Mouse (Mus musculus): ENCODE measurements around the gene Pde4c. TPM values are rescaled to one million over a fixed set of nuclear protein-coding genes. Genes with fewer than 3 reads are reported as not detected.

Gene Pde4c
- total and polyA plus RNA-seq, 3 experiments: 0.65 to 3.0 TPM; not detected in 1

- Histone ChIP-seq H3K79me2 (ENCODE audit: control insufficient read depth, insufficient read depth, low read length, poor library complexity) (peaks cover 11% of the 10 kb centered on the region; the same call in 1 of the 2 replicates), H3K4me3 (ENCODE audit: control insufficient read depth in 1 of 2, insufficient read depth in 1 of 2, low read depth in 2 of 2, low read length in 2 of 2) (peak overlapping the region; percentile 61 to 88), H3K36me3 (ENCODE audit: control insufficient read depth in 1 of 2, insufficient read depth in 2 of 2, low read length in 2 of 2) (peaks cover 0 to under 1% of the 10 kb centered on the region in 2 experiments; a peak in 2 of 4 replicates), H3K27me3 (ENCODE audit: control insufficient read depth in 1 of 2, insufficient read depth in 2 of 2, low read length in 2 of 2) (no peaks in the 10 kb centered on the region), H3K27ac (ENCODE audit: control insufficient read depth, low read depth, low read length) (peak overlapping the region; percentile 51), H3K9me3 (replicated peaks; ENCODE audit: insufficient read depth, low read length) (no peaks in the 10 kb centered on the region), H3K9ac (ENCODE audit: control insufficient read depth, low read depth, low read length, poor library complexity, severe bottlenecking) (peak overlapping the region; percentile 78), H3K4me1 (ENCODE audit: control insufficient read depth in 1 of 2, insufficient read depth in 2 of 2, low read length in 2 of 2) (peaks cover 9 to 19% of the 10 kb centered on the region in 2 experiments)
- TF ChIP-seq MEF2A (IDR thresholded peaks at IDR 0.05; ENCODE audit: extremely low read depth, insufficient replicate concordance, low read depth, low read length, poor library complexity, severe bottlenecking) (no peak), ETS1 (IDR thresholded peaks at IDR 0.05; ENCODE audit: low read depth, low read length) (peak; percentile 67; the same call in 1 of the 2 replicates), MAZ (IDR thresholded peaks at IDR 0.05; ENCODE audit: low read depth, low read length) (no peak; the same call in 1 of the 2 replicates), NELFE (IDR thresholded peaks at IDR 0.05; ENCODE audit: low read depth, low read length) (peak; percentile 49), NRF1 (IDR thresholded peaks at IDR 0.05; ENCODE audit: insufficient read depth, low read depth, low read length, poor library complexity, severe bottlenecking) (peak; percentile 79), SIN3A (IDR thresholded peaks at IDR 0.05; ENCODE audit: low read length) (peak; percentile 18; the same call in 1 of the 2 replicates), KAT2A (conservative IDR thresholded peaks at IDR 0.05; ENCODE audit: low read depth, low read length) (no peak), CHD2 (IDR thresholded peaks at IDR 0.05; ENCODE audit: low read length) (no peak), MYC (IDR thresholded peaks at IDR 0.05; ENCODE audit: low read depth, low read length) (no peak), CTCF (IDR thresholded peaks at IDR 0.05 in 2 of 3, conservative IDR thresholded peaks at IDR 0.05 in 1 of 3; ENCODE audit: control insufficient read depth in 1 of 3, insufficient read depth in 1 of 3, low read depth in 2 of 3, low read length in 3 of 3, poor library complexity in 1 of 3, severe bottlenecking in 1 of 3) (no peak), CHD1 (IDR thresholded peaks at IDR 0.05; ENCODE audit: low read depth, low read length) (no peak), ELF1 (IDR thresholded peaks at IDR 0.05; ENCODE audit: low read depth, low read length) (no peak), MXI1 (IDR thresholded peaks at IDR 0.05; ENCODE audit: low read depth, low read length) (peak; percentile 71; the same call in 1 of the 2 replicates), POLR2A (IDR thresholded peaks at IDR 0.05; ENCODE audit: control insufficient read depth in 1 of 2, insufficient read depth in 1 of 2, low read depth in 1 of 2, low read length in 2 of 2, poor library complexity in 1 of 2) (peak; percentile 31 to 46; a peak in 2 of 4 replicates), TBP (IDR thresholded peaks at IDR 0.05; ENCODE audit: low read depth, low read length) (0 out of 2 replicates have a peak, but pooled peaks have one; percentile 18), ZNF384 (IDR thresholded peaks at IDR 0.05; ENCODE audit: low read depth, low read length) (0 out of 2 replicates have a peak, but pooled peaks have one; percentile 40), POLR2AphosphoS2 (IDR thresholded peaks at IDR 0.05; ENCODE audit: low read length) (no peak), TCF12 (IDR thresholded peaks at IDR 0.05; ENCODE audit: low read depth, low read length) (peak; percentile 37; the same call in 1 of the 2 replicates), GATA1 (IDR thresholded peaks at IDR 0.05; ENCODE audit: low read depth, low read length) (no peak)
- DNase-seq (ENCODE audit: low read depth, low spot score): peak; percentile 85
These were observed 23.5 kb upstream of the Pde4c start for GRCm38 (mm10) chr8:70699834-70700554.

- Histone ChIP-seq H3K36me3 (ENCODE audit: control insufficient read depth in 1 of 2, insufficient read depth in 2 of 2, low read length in 2 of 2) (no peaks in the 10 kb centered on the region; a peak in 1 of 4 replicates), H3K4me1 (ENCODE audit: control insufficient read depth in 1 of 2, insufficient read depth in 2 of 2, low read length in 2 of 2) (peaks cover 8 to 19% of the 10 kb centered on the region in 2 experiments), H3K9me3 (replicated peaks; ENCODE audit: insufficient read depth, low read length) (no peaks in the 10 kb centered on the region), H3K27ac (ENCODE audit: control insufficient read depth, low read depth, low read length) (no peak overlapping the region), H3K9ac (ENCODE audit: control insufficient read depth, low read depth, low read length, poor library complexity, severe bottlenecking) (peak overlapping the region; percentile 78; the same call in 1 of the 2 replicates), H3K79me2 (ENCODE audit: control insufficient read depth, insufficient read depth, low read length, poor library complexity) (peaks cover 11% of the 10 kb centered on the region; the same call in 1 of the 2 replicates), H3K4me3 (ENCODE audit: control insufficient read depth in 1 of 2, insufficient read depth in 1 of 2, low read depth in 2 of 2, low read length in 2 of 2) (peak overlapping the region; percentile 61 to 88; a peak in 3 of 4 replicates), H3K27me3 (ENCODE audit: control insufficient read depth in 1 of 2, insufficient read depth in 2 of 2, low read length in 2 of 2) (no peaks in the 10 kb centered on the region)
- DNase-seq (ENCODE audit: low read depth, low spot score): peak; percentile 89
- TF ChIP-seq POLR2AphosphoS2 (IDR thresholded peaks at IDR 0.05; ENCODE audit: low read length) (no peak), BHLHE40 (IDR thresholded peaks at IDR 0.05; ENCODE audit: borderline replicate concordance, low read depth, low read length) (peak; percentile 53; the same call in 1 of the 2 replicates), RAD21 (IDR thresholded peaks at IDR 0.05; ENCODE audit: low read depth, low read length) (peak; percentile 60), MYC (IDR thresholded peaks at IDR 0.05; ENCODE audit: low read depth, low read length) (no peak), E2F4 (IDR thresholded peaks at IDR 0.05; ENCODE audit: borderline replicate concordance, low read depth, low read length) (no peak), TCF12 (IDR thresholded peaks at IDR 0.05; ENCODE audit: low read depth, low read length) (peak; percentile 63), MAZ (IDR thresholded peaks at IDR 0.05; ENCODE audit: low read depth, low read length) (peak; percentile 100), USF2 (IDR thresholded peaks at IDR 0.05; ENCODE audit: borderline replicate concordance in 1 of 2, insufficient read depth in 1 of 2, low read depth in 1 of 2, low read length in 2 of 2) (no peak), SIN3A (IDR thresholded peaks at IDR 0.05; ENCODE audit: low read length) (peak; percentile 75), NELFE (IDR thresholded peaks at IDR 0.05; ENCODE audit: low read depth, low read length) (no peak), TBP (IDR thresholded peaks at IDR 0.05; ENCODE audit: low read depth, low read length) (peak; percentile 14; the same call in 1 of the 2 replicates), POLR2A (IDR thresholded peaks at IDR 0.05; ENCODE audit: control insufficient read depth in 1 of 2, insufficient read depth in 1 of 2, low read depth in 1 of 2, low read length in 2 of 2, poor library complexity in 1 of 2) (peak in 1 of 2 experiments; percentile 32; a peak in 1 of 4 replicates), JUND (IDR thresholded peaks at IDR 0.05; ENCODE audit: low read depth, low read length) (no peak), ZKSCAN1 (IDR thresholded peaks at IDR 0.05; ENCODE audit: low read depth, low read length) (no peak), MAX (IDR thresholded peaks at IDR 0.05; ENCODE audit: low read length) (no peak), KAT2A (conservative IDR thresholded peaks at IDR 0.05; ENCODE audit: low read depth, low read length) (no peak), NRF1 (IDR thresholded peaks at IDR 0.05; ENCODE audit: insufficient read depth, low read depth, low read length, poor library complexity, severe bottlenecking) (peak; percentile 39; the same call in 1 of the 2 replicates), ELF1 (IDR thresholded peaks at IDR 0.05; ENCODE audit: low read depth, low read length) (peak; percentile 33; the same call in 1 of the 2 replicates)
These were observed 23.0 kb upstream of the Pde4c start for GRCm38 (mm10) chr8:70700555-70700922.
